Mouse (Mus musculus) heart, adult 18-20 months (tissue): ENCODE measurements at regions not wholly inside any gene's neighbourhood (a gene's known extent, or its start where the extent isn't known, plus 50 kb on each side); places are given as distances from the start of the nearest gene placed in this dataset.

Experiments used
- DNase-seq, 2 experiments: peaks; one replicate each; pipeline ENCODE4 v3.0.0; 2021 to 2022; ENCODE audit warnings: mixed read lengths in 1 of 2

GRCm38 (mm10) chr1:81747025-81747424 is 485.9 kb upstream of the Gm9747 start:
- no peak for DNase-seq

DNA sequence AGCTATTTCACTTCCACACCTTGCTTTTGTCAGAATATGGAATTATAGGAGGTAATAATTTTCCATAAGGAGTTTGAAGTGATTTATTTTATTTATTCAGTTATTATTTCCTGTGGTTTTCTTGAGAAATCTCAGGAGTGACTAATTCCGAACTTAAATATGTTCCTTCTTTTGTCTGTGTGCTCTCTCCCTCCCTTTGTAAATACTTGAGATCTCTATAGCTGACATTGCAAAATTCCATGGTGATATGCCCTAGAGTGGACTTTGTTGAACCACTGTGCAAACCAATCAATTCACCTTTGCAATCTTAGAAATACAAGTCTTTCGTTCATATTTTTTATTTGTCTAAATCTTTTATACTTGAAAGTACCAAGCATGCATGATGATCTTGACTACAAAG is 478.8 kb upstream of the Gm9747 start:
- DNase-seq, result no peak

GRCm38 (mm10) chr1:81755281-81755680 is 477.6 kb upstream of the Gm9747 start:
- peak; percentile 8 to 42 for DNase-seq

DNA sequence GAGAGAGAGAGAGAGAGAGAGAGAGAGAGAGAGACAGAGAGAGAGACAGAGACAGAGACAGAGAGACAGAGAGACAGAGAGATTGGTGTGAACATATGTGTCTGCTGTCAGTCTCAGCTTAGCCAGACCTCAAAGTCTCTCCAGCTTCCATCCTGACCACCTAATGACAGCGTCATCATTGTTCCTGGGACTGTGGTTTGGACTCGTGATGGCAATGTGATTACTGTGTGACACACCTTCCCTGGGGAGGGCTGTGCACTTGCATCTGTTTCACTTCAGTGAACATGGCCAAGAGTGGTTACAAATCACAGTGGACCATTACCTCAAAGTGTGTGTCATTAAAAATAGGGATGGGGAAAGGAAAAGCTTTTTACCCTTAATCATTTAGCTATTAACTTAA is 477.2 kb upstream of the Gm9747 start:
- DNase-seq, result peak in 1 of 2 experiments; percentile 60

GRCm38 (mm10) chr1:81759919-81760318 is 473.0 kb upstream of the Gm9747 start:
- no peak for DNase-seq

DNA sequence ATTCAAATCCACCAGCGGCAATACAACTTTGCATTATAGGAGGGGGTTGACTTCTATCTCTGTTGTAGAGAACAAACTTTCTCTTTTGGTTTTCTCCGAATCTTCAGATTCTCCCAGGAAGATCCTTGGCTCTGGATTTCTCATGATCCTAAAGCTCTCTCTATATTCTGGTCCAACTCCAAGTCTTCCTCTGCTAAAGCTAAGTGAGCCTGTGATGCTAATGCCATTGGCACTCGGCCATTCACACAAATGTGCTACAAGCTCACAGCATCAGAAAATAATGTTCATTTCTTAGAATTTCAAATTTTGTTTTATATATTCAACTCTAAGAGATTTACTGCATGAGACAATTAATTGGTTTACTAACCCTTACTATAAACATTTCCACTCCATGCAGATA is 461.2 kb upstream of the Gm9747 start:
- DNase-seq, result no peak

- DNase-seq, result no peak
These were observed 452.3 kb upstream of the Gm9747 start for GRCm38 (mm10) chr1:81780583-81780982.

DNA sequence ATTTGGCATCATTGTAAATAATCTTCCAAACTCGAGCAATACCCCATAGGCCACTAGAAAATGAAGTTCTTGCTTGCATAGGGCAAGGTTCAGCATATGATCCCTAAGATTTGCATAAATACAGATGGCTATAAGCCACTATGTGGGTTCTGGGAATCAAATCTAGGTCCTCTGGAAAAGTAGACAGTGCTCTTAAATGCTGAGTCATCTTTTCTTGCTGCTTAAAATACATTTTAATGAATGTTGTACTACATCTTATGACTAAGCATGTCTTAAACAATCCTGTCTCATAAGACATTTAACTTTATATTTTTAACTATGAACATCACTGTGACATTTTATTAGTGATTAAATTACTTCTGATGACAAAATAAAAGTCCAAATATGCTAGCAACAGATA is 448.6 kb upstream of the Gm9747 start:
- no peak for DNase-seq

- DNase-seq, result no peak
These were observed 438.1 kb upstream of the Gm9747 start for GRCm38 (mm10) chr1:81794771-81795170.

DNA sequence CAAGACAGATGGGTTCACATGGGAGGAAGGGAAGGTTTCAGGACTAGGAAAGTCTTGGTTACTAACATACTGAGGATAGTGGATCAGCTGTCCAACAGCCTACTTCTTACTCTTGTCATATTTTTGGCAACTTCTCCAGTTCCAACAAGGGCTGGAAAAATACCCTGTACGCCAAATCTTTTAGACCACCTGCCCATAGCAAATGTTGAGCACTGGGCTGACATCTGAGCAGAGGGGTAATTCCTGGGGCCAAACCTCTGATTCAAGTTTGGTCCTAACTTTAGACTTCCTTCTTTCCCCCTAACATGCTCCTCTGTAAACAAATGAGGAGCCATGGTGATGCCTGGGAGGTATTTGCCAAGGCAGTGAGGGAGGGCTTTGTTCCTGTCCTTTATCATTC is 437.5 kb upstream of the Gm9747 start:
- peak in 1 of 2 experiments; percentile 5 for DNase-seq

DNA sequence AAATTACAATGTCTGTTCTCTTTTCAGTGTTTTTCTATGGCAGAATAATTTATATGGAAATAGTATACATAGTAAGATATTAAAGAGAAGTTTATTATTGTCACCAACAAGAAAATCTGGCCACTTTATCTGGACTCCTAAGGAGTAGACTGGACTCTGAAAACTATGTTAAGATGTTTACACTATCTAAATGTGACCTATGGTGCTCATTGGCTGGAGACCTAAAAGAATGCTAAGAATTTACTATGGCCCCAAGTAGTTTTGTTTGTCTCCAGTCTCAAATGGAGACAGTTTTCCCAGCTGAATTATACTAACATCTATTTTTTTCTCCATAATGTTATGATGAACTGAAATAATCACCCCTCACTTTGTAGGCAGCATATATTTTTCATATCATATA is 421.3 kb upstream of the Gm9747 start:
- DNase-seq, result no peak

DNA sequence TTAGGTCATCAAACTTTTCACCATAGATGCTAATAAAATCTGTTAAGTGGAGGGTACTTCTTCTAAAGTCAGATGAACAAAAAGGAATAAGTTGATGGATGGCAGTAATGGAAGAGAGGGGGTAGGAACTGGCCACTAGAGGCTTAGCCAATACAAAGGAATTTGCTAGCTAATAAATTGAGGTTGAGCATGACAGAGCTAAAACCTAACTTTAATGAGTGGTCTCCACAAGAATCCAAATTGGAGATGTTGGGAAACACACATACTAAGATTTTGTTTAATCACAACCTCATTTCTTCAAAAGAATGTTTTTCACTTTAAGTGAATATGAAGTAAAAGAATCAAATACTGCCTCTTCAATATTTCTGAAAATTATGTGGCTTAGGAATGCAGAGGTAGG is 414.0 kb upstream of the Gm9747 start:
- no peak for DNase-seq

DNA sequence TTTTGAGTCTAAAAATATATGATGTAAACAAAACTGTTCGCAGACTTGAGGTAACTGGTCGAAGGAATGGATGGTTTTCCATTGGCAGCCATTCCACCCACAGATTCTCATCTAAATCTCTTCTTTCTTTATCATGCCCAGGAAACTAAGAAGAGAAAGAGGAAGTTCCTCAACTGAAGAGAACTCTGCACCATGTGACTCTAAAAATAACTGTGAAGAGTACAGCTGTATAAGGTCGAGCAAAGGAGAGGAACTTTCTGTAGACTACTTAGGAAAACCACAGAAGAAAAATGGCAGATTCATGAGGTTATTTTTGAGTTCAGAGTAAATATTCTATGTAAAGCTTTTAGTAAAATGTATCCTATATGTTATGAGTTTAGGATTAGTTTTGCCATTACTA is 390.9 kb upstream of the Gm9747 start:
- DNase-seq, result no peak

GRCm38 (mm10) chr1:81850462-81851144 is 382.3 kb upstream of the Gm9747 start:
- DNase-seq, result no peak

DNA sequence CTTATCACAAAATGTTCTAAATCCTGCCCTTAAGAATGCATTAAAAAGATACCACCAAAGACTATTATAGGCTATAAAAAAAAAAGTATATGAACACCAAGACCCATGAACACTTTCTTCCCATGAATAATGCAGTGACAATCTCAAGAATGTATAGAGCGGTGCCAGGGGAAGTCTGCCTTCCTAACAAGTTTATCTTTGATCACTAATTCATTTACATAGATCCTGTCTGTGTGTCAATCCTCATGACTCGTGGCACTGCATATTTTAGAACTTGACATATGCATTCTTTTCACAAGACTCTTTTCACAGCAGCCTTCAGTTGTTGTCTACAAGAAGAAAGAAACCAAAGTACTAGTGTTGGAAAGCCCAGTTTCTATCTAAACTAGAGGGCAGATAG is 373.4 kb upstream of the Gm9747 start:
- no peak for DNase-seq

DNA sequence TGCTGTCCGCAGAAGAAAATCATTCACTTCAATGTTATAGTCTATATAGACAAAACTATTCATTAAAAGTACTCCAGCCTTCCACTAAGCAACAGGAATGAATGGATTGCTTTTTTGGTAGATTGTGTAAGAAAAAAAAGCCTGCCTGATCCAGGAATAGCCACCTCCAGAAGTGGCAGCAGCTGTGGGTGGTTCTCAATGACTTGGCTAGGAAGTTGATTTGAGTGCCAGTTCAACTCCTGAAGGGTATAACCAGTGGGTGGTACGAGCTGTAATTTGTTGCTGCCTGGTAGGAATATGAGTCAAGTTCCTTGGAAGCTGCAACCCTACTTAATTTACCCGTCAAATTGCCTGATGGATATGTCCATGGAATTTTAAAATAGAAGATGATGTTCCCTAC is 368.3 kb upstream of the Gm9747 start:
- peak in 1 of 2 experiments; percentile 16 for DNase-seq

DNA sequence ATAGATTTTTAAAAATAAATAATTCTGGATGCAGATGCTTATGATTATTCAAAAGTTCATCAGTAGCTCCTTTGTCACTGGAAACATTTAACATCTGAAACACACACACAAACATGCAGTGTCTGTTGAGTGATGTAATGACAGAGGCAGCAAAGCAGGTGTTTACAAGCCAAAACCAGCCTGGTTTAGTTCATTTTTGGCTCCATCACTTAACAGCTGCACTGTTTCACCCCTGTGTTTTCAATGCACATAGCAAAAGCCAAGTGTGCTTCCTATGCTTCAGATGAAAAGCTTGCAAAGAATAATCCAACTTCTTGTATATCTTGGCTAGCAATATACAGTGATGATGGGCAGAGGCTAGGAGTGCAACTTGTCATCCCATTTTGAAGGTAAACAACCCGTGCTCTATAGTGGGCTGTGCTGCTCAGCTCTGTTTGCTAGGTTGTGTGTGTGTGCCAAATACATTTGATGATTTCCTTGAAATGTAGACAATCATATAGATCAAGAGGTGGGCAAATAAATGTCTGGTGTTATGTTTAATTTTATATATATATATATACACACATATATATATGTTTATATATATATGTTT is 345.9 kb upstream of the Gm9747 start:
- DNase-seq, result peak; percentile 34 to 36

GRCm38 (mm10) chr1:81897241-81897640 is 335.7 kb upstream of the Gm9747 start:
- peak; percentile 24 to 65 for DNase-seq

DNA sequence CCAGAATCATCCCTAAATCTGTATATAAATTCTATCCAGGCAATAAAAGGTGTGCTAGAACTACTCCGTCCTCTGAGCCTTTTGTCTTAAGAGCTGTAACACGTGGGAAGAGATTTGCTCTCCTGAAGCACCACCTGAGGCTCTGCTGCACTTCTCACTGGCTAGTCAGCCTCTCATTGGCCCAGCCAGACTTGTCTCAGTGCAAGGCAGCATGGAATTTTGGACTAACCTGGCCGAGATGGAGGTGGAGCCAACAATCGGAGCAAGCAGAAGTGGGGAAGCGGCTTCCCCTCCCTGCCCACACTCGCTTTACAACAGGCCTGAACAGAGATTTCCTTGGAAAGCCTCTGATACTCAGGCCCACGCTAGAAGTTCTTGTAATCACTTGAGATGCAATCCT is 332.1 kb upstream of the Gm9747 start:
- no peak for DNase-seq

DNA sequence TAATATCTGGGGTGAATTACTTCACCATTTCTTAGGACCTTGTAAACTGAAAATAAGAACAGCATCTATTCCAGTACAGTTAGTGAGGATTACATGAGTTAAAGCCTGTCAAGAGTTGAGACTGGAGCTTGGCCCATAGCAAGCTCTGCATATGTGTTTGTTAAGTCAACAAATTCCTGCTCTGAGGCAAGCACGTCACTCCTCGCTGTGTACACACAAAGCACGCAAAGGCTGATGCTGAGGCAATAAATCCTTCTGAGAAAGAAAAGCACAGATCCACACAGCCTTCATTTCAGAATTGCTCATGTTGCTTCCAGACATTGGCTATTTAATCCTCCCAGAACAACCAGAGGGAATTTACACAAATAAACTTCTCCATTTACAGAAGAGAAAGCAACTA is 328.9 kb upstream of the Gm9747 start:
- DNase-seq, result peak in 1 of 2 experiments; percentile 20

- DNase-seq, result no peak
These were observed 320.3 kb upstream of the Gm9747 start for GRCm38 (mm10) chr1:81912607-81913006.

DNA sequence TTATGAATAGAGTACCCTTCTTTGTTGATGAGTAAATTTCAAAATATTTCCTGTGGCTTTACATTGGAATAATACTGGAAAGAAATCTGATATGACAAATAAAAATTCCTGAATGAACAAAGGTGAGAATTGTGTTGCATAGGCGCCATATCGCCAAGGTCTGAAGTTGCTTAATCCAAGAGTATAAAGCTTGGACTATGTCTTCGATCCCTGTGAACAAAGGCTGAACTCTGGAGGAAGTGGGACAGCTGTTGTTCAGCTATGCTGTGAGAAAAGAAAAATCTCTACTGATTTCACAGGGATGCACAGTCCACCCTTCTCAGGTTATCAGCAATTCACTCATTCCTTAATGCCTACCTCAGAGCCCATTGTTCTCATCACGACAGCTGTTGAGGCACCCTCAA is 319.3 kb upstream of the Gm9747 start:
- DNase-seq, result no peak

- no peak for DNase-seq
These were observed 316.1 kb upstream of the Gm9747 start for GRCm38 (mm10) chr1:81916840-81917239.

DNA sequence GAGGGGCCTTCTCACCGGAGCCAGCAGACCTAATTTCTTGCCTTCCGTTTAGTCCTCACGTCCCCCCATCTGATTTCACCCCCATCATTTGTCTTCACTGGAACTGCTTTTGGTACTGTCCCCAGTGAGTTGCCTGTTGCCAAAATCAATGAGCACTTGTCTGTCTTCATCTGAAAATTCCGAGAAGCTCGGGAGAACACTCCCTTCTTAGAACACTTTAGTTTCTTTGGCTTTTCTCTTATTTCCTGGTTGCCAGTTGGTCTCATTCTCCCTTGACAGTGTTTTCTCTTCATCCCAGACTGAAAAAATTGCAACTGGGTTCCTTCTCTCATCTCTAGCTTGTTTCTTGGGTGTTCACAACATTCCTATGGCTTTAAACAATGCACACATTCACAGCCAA is 305.2 kb upstream of the Gm9747 start:
- peak in 1 of 2 experiments; percentile 13 for DNase-seq
